Mouse (Mus musculus): ENCODE results near the gene P2ry12.

P2ry12 gene

GRCm38 (mm10) chr3:59248031-59248430 lies 14.6 kb downstream of the P2ry12 start:
- POLR2A ChIA-PET: no interaction called here

GRCm38 (mm10) chr3:59243384-59243783 lies 19.3 kb downstream of the P2ry12 start:
- POLR2A ChIA-PET: interaction anchor here in 1 of 4 experiments (1.0 kb wide), 1 partner anchor 107 kb away, joined by 3 read pairs; no protein-coding TSS in a partner anchor

More at GRCm38 (mm10) chr3:59248031-59248430, 14.6 kb downstream of the P2ry12 start:
- CTCF ChIA-PET: no interaction called here

GRCm38 (mm10) chr3:59234878-59235277 lies 27.8 kb downstream of the P2ry12 start:
- CTCF ChIA-PET: no interaction called here
- POLR2A ChIA-PET: interaction anchor here in 2 of 4 experiments (0.6 kb wide), 2 partner anchors 13 to 168 kb away, joined by 3 to 7 read pairs; no protein-coding TSS in a partner anchor

More at GRCm38 (mm10) chr3:59243384-59243783, 19.3 kb downstream of the P2ry12 start:
- CTCF ChIA-PET: no interaction called here

- POLR2A ChIA-PET: interaction anchor here in 1 of 4 experiments (0.6 kb wide), 1 partner anchor 20 kb away, joined by 4 read pairs; the partner anchor contains the start of gene P2ry13
- CTCF ChIA-PET: interaction anchor here in 1 of 4 experiments (0.6 kb wide), 1 partner anchor 68 kb away, joined by 4 read pairs; no protein-coding TSS in a partner anchor
Measured at GRCm38 (mm10) chr3:59230912-59231311, 31.8 kb downstream of the P2ry12 start.

- ChIA-PET POLR2A (no interaction called here), CTCF (no interaction called here)
Measured at GRCm38 (mm10) chr3:59228730-59229551, 33.7 kb downstream of the P2ry12 start.

GRCm38 (mm10) chr3:59227696-59228095 lies 35.0 kb downstream of the P2ry12 start:
- CTCF ChIA-PET: no interaction called here

GRCm38 (mm10) chr3:59225411-59225810 lies 37.3 kb downstream of the P2ry12 start:
- POLR2A ChIA-PET: no interaction called here

More at GRCm38 (mm10) chr3:59227696-59228095, 35.0 kb downstream of the P2ry12 start:
- POLR2A ChIA-PET: no interaction called here

GRCm38 (mm10) chr3:59222303-59222702 lies 40.4 kb downstream of the P2ry12 start:
- POLR2A ChIA-PET: interaction anchor here in 1 of 4 experiments (0.6 kb wide), 1 partner anchor 1924 kb away, joined by 6 read pairs; no protein-coding TSS in a partner anchor
- CTCF ChIA-PET: no interaction called here

More at GRCm38 (mm10) chr3:59225411-59225810, 37.3 kb downstream of the P2ry12 start:
- CTCF ChIA-PET: no interaction called here

- POLR2A ChIA-PET: no interaction called here
- CTCF ChIA-PET: no interaction called here
Measured at GRCm38 (mm10) chr3:59219326-59219725, 43.3 kb downstream of the P2ry12 start.

- ChIA-PET POLR2A (no interaction called here), CTCF (no interaction called here)
Measured at GRCm38 (mm10) chr3:59217211-59217610, 45.5 kb downstream of the P2ry12 start.

- ChIA-PET CTCF (interaction anchor here in 1 of 4 experiments (1.6 kb wide), 1 partner anchor 92 kb away, joined by 5 read pairs; no protein-coding TSS in a partner anchor), POLR2A (interaction anchor here in 1 of 4 experiments (0.7 kb wide), 1 partner anchor 1293 kb away, joined by 3 read pairs; no protein-coding TSS in a partner anchor)
Measured at GRCm38 (mm10) chr3:59212404-59212803, 50.3 kb downstream of the P2ry12 start.

GRCm38 (mm10) chr3:59211784-59212183 lies 50.9 kb downstream of the P2ry12 start:
- CTCF ChIA-PET: interaction anchor here in 2 of 4 experiments (0.7 to 1.6 kb wide), 2 partner anchors 91 to 92 kb away, joined by 3 to 5 read pairs; no protein-coding TSS in a partner anchor
- POLR2A ChIA-PET: interaction anchor here in 1 of 4 experiments (0.8 kb wide), 1 partner anchor 228 kb away, joined by 3 read pairs; no protein-coding TSS in a partner anchor

GRCm38 (mm10) chr3:59210727-59211126 lies 51.9 kb downstream of the P2ry12 start, which contains the start of gene P2ry13:
TSS of gene P2ry13 (minus strand) at chr3:59210882.
- POLR2A ChIA-PET: interaction anchor here in 1 of 4 experiments (0.6 kb wide), 1 partner anchor 20 kb away, joined by 4 read pairs; no protein-coding TSS in a partner anchor
- CTCF ChIA-PET: interaction anchor here in 1 of 4 experiments (0.8 to 1.3 kb wide), 2 partner anchors 89 to 90 kb away, joined by 3 read pairs; no protein-coding TSS in a partner anchor

GRCm38 (mm10) chr3:59210089-59210488 lies 52.6 kb downstream of the P2ry12 start:
- POLR2A ChIA-PET: interaction anchor here in 1 of 4 experiments (0.6 kb wide), 1 partner anchor 20 kb away, joined by 4 read pairs; no protein-coding TSS in a partner anchor
- CTCF ChIA-PET: interaction anchor here in 2 of 4 experiments (0.8 to 1.3 kb wide), 3 partner anchors 88 to 90 kb away, joined by 3 read pairs; no protein-coding TSS in a partner anchor

GRCm38 (mm10) chr3:59208650-59209548 lies 53.8 kb downstream of the P2ry12 start:
- CTCF ChIA-PET: interaction anchor here in 1 of 4 experiments (1.3 kb wide), 1 partner anchor 87 kb away, joined by 3 read pairs; no protein-coding TSS in a partner anchor
- POLR2A ChIA-PET: no interaction called here

GRCm38 (mm10) chr3:59205941-59206340 lies 56.7 kb downstream of the P2ry12 start:
- CTCF ChIA-PET: no interaction called here
- POLR2A ChIA-PET: no interaction called here

- POLR2A ChIA-PET: no interaction called here
- CTCF ChIA-PET: no interaction called here
Measured at GRCm38 (mm10) chr3:59204719-59205503, 57.8 kb downstream of the P2ry12 start.

GRCm38 (mm10) chr3:59203802-59204520 lies 58.7 kb downstream of the P2ry12 start:
- POLR2A ChIA-PET: no interaction called here
- CTCF ChIA-PET: no interaction called here

All from embryonic stem cell, embryonic (primary cell).